Mouse (Mus musculus): ENCODE results near the gene Cntn2.

GRCm38 (mm10) chr1:132542762-132543306 is at the start of gene Cntn2:
- TF ChIP-seq CTCF (IDR thresholded peaks at IDR 0.05; ENCODE audit: insufficient read depth, low read length): no peak
- TF ChIP-seq POLR2A (IDR thresholded peaks at IDR 0.05; ENCODE audit: borderline replicate concordance, extremely low read depth, low read depth, low read length): no peak

Measured in lung, adult 2 months (tissue).